Mouse (Mus musculus) liver, embryonic 13.5 days (tissue): ENCODE results near the gene Fbxo11. TPM values are rescaled to one million over a fixed set of nuclear protein-coding genes. Genes with fewer than 3 reads are reported as not detected.
"Not testable (repeated sequence)": the region's sequence is repeated elsewhere in the genome, so short reads cannot be mapped to it uniquely, and the experiment has no call there.

Source experiments
- ATAC-seq: fragments of 200-750 bp; cut with Nextera tagmentation; 2 replicates; pipeline ENCODE4 v1.8.0; 2017; ENCODE audit warnings: low read depth, mild to moderate bottlenecking, moderate number of reproducible peaks, moderate library complexity
- DNase-seq: peaks from one replicate; pipeline ENCODE4 v3.0.0; 2022
- H3K27ac ChIP-seq: fragments of 300-500 bp; sonication (generic); 2 replicates; pipeline ENCODE4 v1.5.1; 2015; ENCODE audit warnings: moderate library complexity, mild to moderate bottlenecking, inconsistent platforms
- H3K27me3 ChIP-seq: fragments of 300-500 bp; sonication (generic); 2 replicates; pipeline ENCODE4 v1.6.1; 2015; ENCODE audit warnings: mild to moderate bottlenecking, inconsistent platforms
- H3K36me3 ChIP-seq: fragments of 300-500 bp; sonication (generic); 2 replicates; pipeline ENCODE4 v1.6.1; 2015; ENCODE audit warnings: mild to moderate bottlenecking, inconsistent platforms
- H3K4me1 ChIP-seq: fragments of 300-500 bp; sonication (generic); replicated peaks from 2 replicates; pipeline ENCODE4 v1.6.1; 2015; ENCODE audit warnings: inconsistent platforms
- H3K4me2 ChIP-seq: fragments of 300-500 bp; sonication (generic); 2 replicates; pipeline ENCODE4 v1.6.1; 2015; ENCODE audit warnings: inconsistent platforms, mild to moderate bottlenecking, moderate library complexity
- H3K4me3 ChIP-seq: fragments of 300-500 bp; sonication (generic); replicated peaks from 2 replicates; pipeline ENCODE4 v1.5.1; 2015; ENCODE audit warnings: mild to moderate bottlenecking, inconsistent platforms
- H3K9ac ChIP-seq: fragments of 300-500 bp; sonication (generic); 2 replicates; pipeline ENCODE4 v1.6.1; 2015; ENCODE audit warnings: mild to moderate bottlenecking, inconsistent platforms
- H3K9me3 ChIP-seq: fragments of 300-500 bp; sonication (generic); replicated peaks from 2 replicates; pipeline ENCODE4 v1.6.1; 2016; ENCODE audit warnings: inconsistent platforms
- WGBS: fragments of 180-500 bp; shearing (Covaris S2); methylation state at CpG from one replicate; pipeline ENCODE4 v1.1.7; 2015; ENCODE audit not compliant: insufficient replicate concordance; 5-methylcytosine and 5-hydroxymethylcytosine counted together
- polyA plus RNA-seq: library from polyadenylated mRNA; unstranded; fragments of >200 nt; fragmentation: Nextera tagmentation; extraction: Ambion mirVana; gene quantifications from 2 replicates; pipeline ENCODE4 v1.2.1, GENCODE M21; 2015

The Fbxo11 gene
- polyA plus RNA-seq, 1 experiment from 2014 or later: 3.0 TPM

DNA sequence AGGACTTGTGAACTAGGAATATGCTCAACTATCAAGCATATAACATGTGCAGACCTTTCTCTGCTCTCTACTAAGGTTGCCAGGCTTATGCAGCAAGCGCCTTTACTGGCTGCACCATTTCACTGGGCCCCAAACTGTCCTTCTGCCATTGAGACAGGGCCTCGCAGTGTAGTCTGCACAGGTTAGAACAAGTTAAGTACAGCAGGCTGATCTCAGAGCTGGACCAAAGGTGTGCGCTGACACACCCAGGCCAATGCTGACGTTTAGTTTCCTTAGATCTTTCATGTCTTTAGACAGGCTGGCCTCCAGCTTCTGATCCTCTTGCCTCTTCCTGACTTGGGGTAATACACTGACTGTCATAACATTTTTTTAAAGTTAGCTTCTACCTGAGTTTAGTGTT, 67.3 kb downstream of the Fbxo11 start:
- H3K4me2 ChIP-seq: no peak overlapping the region
- H3K27ac ChIP-seq: no peak overlapping the region
- H3K27me3 ChIP-seq: no peaks in the 10 kb centered on the region
- H3K9me3 ChIP-seq: no peaks in the 10 kb centered on the region
- DNase-seq (no peak), ATAC-seq (no peak)
- WGBS: 77% methylated on average over 4 of the region's 4 CpGs
- H3K4me3 ChIP-seq: no peak overlapping the region
- peaks cover 69% of the 10 kb centered on the region for H3K36me3 ChIP-seq
- H3K9ac ChIP-seq: no peak overlapping the region
- H3K4me1 ChIP-seq: no peaks in the 10 kb centered on the region

DNA sequence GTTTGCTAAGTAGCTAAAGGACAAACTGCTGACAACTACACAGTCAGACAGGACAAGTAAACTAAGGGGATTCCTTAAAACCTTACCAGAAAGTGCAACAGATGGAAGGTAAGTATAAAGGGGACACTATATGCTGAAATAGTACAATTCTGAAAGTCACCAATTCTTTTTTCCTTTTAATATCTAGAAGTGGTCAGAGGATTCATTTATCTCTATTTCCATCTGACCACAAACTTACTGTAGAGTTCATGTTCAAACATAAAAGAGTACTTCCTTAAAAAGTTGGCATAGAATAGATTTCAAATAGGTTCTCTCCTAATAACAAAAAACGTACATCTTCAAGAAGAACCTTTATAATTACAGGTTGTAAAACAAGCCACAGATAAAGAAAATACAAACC, 71.8 kb downstream of the Fbxo11 start:
- no peaks in the 10 kb centered on the region for H3K27me3 ChIP-seq
- H3K9me3 ChIP-seq: no peaks in the 10 kb centered on the region
- ATAC-seq (no peak), DNase-seq (no peak)
- H3K4me3 ChIP-seq: no peak overlapping the region
- H3K27ac ChIP-seq: no peak overlapping the region
- no peak overlapping the region for H3K9ac ChIP-seq
- H3K36me3 ChIP-seq: peaks cover 82% of the 10 kb centered on the region
- no peaks in the 10 kb centered on the region for H3K4me1 ChIP-seq
- WGBS: 57% methylated on average over 1 of the region's 1 CpGs
- no peak overlapping the region for H3K4me2 ChIP-seq

DNA sequence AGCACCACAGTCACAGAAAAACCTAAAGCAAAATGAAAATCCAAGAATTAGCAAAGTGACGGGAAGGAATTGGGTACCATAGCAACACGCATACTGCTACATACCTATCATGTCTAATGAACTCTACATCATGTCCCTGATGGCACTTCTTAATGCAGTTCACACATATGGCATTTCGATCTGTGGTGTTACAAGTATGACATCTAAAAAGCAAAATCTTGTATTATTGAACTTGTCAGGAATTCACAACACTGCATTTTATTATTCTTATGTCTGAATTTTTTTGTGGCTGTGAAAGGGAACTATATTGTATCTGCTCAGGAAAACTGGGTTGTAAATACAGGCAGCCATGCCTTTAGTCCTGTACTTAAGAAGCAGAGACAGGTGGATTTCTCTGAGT, 72.9 kb downstream of the Fbxo11 start:
- Histone ChIP-seq H3K9me3 (no peaks in the 10 kb centered on the region), H3K4me2 (no peak overlapping the region), H3K4me3 (no peak overlapping the region), H3K36me3 (peaks cover 85% of the 10 kb centered on the region), H3K9ac (no peak overlapping the region), H3K4me1 (peaks cover 4% of the 10 kb centered on the region; the same call in 1 of the 2 replicates), H3K27me3 (no peaks in the 10 kb centered on the region), H3K27ac (no peak overlapping the region)
- DNase-seq: no peak
- ATAC-seq: no peak
- 90% methylated on average over 3 of the region's 3 CpGs for WGBS

DNA sequence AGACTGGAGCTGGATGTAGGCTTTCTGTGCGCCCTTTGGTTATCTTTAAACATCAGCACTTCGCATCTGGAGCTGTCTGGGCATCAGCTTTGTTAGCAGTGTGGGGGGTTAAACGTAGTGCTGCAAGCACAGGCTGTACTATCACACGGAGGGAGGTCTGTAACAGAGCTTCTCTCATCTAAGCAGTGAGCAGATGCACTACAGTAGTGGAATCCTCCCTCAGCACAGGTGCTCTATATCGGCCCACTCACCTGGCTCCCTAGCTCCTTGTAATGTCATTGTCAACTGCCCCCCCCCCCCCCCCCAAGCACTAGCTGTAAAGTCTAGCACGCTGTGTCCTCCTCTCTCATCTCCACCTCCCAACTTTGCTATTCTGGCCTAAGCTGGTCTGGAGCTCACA, 77.6 kb downstream of the Fbxo11 start:
- Histone ChIP-seq H3K4me2 (no peak overlapping the region), H3K27me3 (no peaks in the 10 kb centered on the region), H3K4me3 (no peak overlapping the region), H3K9ac (no peak overlapping the region), H3K36me3 (peaks cover 99% of the 10 kb centered on the region), H3K4me1 (peaks cover 8% of the 10 kb centered on the region), H3K27ac (no peak overlapping the region), H3K9me3 (no peaks in the 10 kb centered on the region)
- DNase-seq: no peak
- WGBS: 56% methylated on average over 6 of the region's 6 CpGs
- no peak for ATAC-seq

DNA sequence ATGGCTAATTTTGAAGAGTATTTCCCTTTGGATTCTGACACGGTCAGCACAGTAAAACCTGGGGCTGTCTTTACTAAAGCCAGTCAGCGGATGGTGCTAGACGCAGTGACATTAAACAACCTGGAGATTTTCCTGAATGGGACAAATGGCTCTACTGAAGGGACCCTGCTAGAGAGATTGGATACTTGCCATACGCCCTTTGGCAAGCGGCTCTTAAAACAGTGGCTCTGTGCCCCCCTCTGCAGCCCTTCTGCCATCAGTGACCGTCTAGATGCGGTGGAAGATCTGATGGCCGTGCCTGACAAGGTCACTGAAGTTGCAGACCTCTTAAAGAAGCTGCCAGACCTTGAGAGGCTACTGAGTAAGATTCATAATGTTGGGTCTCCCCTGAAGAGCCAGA, 79.2 kb downstream of the Fbxo11 start:
- peaks cover 97% of the 10 kb centered on the region for H3K36me3 ChIP-seq
- no peaks in the 10 kb centered on the region for H3K27me3 ChIP-seq
- no peak overlapping the region for H3K4me2 ChIP-seq
- DNase-seq (no peak), ATAC-seq (no peak)
- no peak overlapping the region for H3K4me3 ChIP-seq
- H3K27ac ChIP-seq: no peak overlapping the region
- H3K4me1 ChIP-seq: peaks cover 8% of the 10 kb centered on the region
- no peak overlapping the region for H3K9ac ChIP-seq
- 90% methylated on average over 8 of the region's 8 CpGs for WGBS
- H3K9me3 ChIP-seq: no peaks in the 10 kb centered on the region

DNA sequence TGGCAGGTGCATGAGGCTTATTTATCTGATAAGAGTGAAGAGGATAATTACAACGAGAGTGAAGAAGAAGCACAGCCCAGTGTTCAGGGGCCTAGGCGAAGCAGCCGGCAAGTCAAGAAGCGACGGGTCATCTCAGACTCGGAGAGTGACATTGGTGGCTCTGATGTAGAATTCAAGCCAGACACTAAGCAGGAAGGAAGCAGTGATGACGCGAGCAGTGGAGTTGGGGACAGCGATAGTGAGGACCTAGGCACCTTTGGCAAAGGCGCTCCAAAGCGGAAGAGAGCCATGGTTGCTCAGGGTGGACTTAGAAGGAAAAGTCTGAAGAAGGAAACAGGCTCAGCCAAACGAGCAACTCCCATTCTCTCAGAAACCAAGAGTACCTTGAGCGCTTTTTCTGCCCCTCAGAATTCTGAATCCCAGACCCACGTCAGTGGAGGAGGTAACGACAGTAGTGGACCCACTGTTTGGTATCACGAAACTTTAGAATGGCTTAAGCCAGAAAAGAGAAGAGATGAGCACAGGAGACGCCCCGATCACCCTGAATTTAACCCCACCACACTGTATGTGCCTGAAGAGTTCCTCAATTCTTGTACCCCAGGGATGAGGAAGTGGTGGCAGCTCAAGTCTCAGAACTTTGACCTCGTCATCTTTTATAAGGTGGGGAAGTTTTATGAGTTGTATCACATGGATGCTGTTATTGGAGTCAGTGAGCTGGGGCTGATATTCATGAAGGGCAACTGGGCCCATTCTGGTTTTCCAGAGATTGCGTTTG, 80.5 kb downstream of the Fbxo11 start:
- Histone ChIP-seq H3K27me3 (no peaks in the 10 kb centered on the region), H3K9me3 (no peaks in the 10 kb centered on the region), H3K9ac (no peak overlapping the region), H3K36me3 (peaks cover 92% of the 10 kb centered on the region), H3K4me2 (no peak overlapping the region), H3K27ac (no peak overlapping the region), H3K4me1 (peaks cover 8% of the 10 kb centered on the region), H3K4me3 (no peak overlapping the region)
- DNase-seq (no peak), ATAC-seq (no peak)
- WGBS: 83% methylated on average over 20 of the region's 20 CpGs

DNA sequence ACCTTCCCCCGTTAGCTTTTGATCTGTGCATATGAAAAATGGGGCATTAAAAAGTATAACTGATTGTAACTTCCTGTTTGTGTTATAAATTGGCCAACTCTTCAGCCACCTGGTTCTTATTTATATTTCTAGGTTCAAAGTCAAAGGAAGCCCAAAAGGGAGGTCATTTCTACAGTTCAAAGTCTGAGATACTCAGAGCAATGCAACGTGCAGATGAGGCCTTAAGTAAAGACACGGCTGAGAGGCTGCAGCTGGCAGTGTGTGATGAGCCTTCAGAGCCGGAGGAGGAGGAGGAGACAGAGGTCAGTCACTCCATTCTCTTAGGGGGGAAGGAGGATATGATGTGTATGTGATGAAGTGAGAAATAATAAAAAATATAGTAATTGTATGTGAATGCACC, 81.8 kb downstream of the Fbxo11 start:
- H3K9me3 ChIP-seq: no peaks in the 10 kb centered on the region
- H3K4me2 ChIP-seq: no peak overlapping the region
- H3K36me3 ChIP-seq: peaks cover 86% of the 10 kb centered on the region
- ATAC-seq: no peak
- no peaks in the 10 kb centered on the region for H3K27me3 ChIP-seq
- no peak overlapping the region for H3K9ac ChIP-seq
- peaks cover 16% of the 10 kb centered on the region for H3K4me1 ChIP-seq
- DNase-seq: no peak
- WGBS: 68% methylated on average over 4 of the region's 4 CpGs
- no peak overlapping the region for H3K4me3 ChIP-seq
- H3K27ac ChIP-seq: no peak overlapping the region

DNA sequence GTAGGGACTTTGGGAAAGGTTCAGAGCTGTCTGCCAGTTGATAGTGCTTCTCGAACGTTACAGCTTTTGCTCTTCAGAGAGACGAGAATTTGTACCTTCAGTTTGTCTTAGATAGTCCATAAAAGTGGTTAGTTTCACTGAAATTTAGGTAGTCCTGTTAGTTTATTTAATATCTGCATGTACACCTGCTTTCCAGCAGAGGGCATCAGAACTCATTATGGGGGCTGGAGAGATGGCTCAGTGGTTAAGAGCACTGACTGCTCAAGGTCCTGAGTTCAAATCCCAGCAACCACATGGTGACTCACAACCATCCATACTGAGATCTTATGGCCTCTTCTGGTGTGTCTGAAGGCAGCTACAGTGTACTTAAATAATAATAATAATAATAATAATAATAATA, 83.0 kb downstream of the Fbxo11 start:
- Histone ChIP-seq H3K9ac (no peak overlapping the region), H3K27me3 (no peaks in the 10 kb centered on the region), H3K4me1 (peaks cover 24% of the 10 kb centered on the region), H3K27ac (no peak overlapping the region), H3K36me3 (peaks cover 84% of the 10 kb centered on the region), H3K4me3 (no peak overlapping the region), H3K9me3 (no peaks in the 10 kb centered on the region), H3K4me2 (no peak overlapping the region)
- no peak for ATAC-seq
- 77% methylated on average over 3 of the region's 3 CpGs for WGBS
- no peak for DNase-seq

DNA sequence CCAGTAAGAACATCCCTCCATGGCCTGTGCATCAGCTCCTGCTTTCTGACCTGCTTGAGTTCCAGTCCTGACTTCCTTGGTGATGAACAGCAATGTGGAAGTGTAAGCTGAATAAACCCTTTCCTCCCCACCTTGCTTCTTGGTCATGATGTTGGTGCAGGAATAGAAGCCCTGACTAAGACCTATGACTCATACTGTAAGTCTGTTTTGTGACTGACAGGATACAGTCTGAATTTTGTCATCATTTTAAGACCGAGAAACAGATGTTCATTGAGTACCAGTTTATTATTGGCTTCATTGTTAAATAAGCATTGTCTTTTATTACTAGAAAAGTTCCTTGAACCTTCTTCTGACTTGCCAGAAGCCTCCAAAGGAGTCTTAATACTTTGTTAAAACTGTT, 85.4 kb downstream of the Fbxo11 start:
- H3K4me2 ChIP-seq, H3K27me3 ChIP-seq, H3K27ac ChIP-seq, H3K9me3 ChIP-seq, DNase-seq, H3K9ac ChIP-seq, H3K4me3 ChIP-seq, ATAC-seq: not testable (repeated sequence)
- Histone ChIP-seq H3K36me3 (peaks cover 60% of the 10 kb centered on the region), H3K4me1 (peaks cover 38% of the 10 kb centered on the region)
- 80% methylated on average over 1 of the region's 1 CpGs for WGBS

DNA sequence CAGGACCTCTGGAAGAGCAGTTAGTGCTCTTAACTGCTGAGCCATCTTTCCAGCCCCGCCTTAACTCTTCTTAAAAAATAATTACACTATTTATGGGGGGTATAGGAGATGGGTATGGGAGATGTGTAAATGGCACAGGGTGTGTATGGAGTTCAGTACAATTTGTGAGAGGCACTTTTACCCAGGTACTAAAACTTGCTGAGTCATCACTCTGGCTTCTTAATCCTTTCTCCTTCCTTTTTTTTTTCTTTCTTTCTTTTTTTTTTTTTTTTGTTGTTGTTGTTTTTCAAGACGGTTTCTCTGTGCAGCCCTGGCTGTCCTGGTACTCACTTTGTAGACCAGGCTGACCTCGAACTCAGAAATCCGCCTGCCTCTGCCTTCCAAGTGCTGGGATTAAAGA, 88.2 kb downstream of the Fbxo11 start:
- Histone ChIP-seq H3K4me3 (peak overlapping the region; percentile 94), H3K36me3 (peaks cover 33% of the 10 kb centered on the region), H3K4me1 (peaks cover 54% of the 10 kb centered on the region), H3K4me2 (peak overlapping the region; percentile 82)
- not testable (repeated sequence) for H3K27me3 ChIP-seq, ATAC-seq, DNase-seq, H3K27ac ChIP-seq, H3K9ac ChIP-seq, H3K9me3 ChIP-seq
- WGBS: 64% methylated on average over 4 of the region's 4 CpGs

DNA sequence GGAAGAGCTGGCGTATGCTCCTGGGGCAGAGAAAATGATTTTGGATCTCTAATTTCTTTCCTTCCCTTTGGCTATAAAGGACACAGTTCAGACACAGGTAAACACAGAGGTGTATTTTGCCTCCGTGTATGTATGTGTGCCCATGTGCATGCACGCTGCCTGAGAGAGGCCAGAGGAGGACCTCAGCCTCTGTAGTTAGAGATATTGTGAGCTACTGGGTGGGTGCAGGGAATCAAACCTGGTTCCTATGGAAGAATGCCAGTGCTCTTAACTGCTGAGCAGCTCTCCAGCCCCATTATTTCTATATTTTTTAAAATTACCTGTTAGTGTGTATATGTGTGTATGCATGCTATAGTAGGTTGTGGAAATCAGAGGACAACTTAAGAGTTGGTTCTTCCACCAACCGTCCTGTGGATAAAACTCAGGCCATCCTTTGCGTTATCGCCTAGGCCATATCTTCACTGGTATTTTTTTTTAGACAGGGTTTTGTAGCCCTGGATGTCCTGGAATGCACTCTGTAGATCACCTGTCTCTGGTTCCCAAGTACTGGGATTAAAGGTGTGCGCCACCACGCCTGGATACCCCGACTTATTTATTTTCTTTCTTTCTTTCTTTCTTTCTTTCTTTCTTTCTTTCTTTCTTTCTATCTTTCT, 88.8 kb downstream of the Fbxo11 start:
- ATAC-seq (no peak), DNase-seq (peak; percentile 15)
- Histone ChIP-seq H3K9ac (peak overlapping the region; percentile 93), H3K4me3 (peak overlapping the region; percentile 94), H3K4me2 (peak overlapping the region; percentile 82), H3K36me3 (peaks cover 27% of the 10 kb centered on the region), H3K27me3 (no peaks in the 10 kb centered on the region), H3K9me3 (no peaks in the 10 kb centered on the region), H3K27ac (peak overlapping the region; percentile 83), H3K4me1 (peaks cover 59% of the 10 kb centered on the region)
- 53% methylated on average over 9 of the region's 9 CpGs for WGBS
